Mouse (Mus musculus): ENCODE measurements around the gene Itpk1. TPM values are rescaled to one million over a fixed set of nuclear protein-coding genes. Genes with fewer than 3 reads are reported as not detected.
A peak's percentile ranks its signal among the peaks of the same experiment; 100 is the strongest.

The Itpk1 gene
- polyA plus RNA-seq, 1 experiment = 324 TPM

GRCm38 (mm10) chr12:102713153-102713865 is 8.6 kb upstream of the Itpk1 start:
- Histone ChIP-seq H3K27ac (ENCODE audit: insufficient read depth, low read depth, low read length) (peak overlapping the region; percentile 1; the same call in 1 of the 2 replicates), H3K4me1 (ENCODE audit: control insufficient read depth, insufficient read depth, insufficient read length, low read length) (peaks cover 3% of the 10 kb centered on the region), H3K4me3 (ENCODE audit: low read depth, low read length) (no peak overlapping the region), H3K36me3 (ENCODE audit: control insufficient read depth, insufficient read depth, low read length) (no peaks in the 10 kb centered on the region), H3K27me3 (ENCODE audit: control insufficient read depth, insufficient read depth, low read length) (no peaks in the 10 kb centered on the region)
- no peak for TF ChIP-seq POLR2A (IDR thresholded peaks at IDR 0.05; ENCODE audit: low read depth, low read length)
- no peak for TF ChIP-seq CTCF (IDR thresholded peaks at IDR 0.05; ENCODE audit: extremely low read depth, insufficient read length, insufficient replicate concordance, low read depth, low read length)
- 73% methylated on average over 20 of the region's 20 CpGs for WGBS

DNA sequence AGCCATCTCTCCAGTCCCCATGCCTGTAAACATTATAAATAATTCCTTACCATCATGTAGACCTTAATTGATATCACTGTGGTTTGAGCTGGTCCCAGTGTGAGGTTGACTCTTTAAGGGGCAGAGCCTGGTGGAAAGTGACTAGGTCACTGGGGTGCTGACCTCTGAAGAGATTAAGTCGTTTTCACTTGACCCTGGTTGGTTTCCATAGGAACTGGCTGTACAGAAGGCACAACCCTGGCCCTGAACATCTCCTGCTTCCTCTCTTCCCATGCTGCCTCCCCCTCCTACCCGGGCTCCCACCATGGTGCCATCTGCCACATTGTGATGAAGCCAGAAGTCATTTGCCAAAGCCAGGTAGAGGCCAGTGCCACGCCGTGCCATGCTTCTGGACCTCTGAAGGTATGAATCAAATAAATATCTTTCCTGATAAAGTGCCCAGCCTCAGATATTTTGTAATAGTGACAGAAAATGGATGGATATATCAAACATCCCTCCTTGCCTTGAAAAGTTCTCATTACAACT is 6.2 kb upstream of the Itpk1 start:
- no peak for TF ChIP-seq POLR2A (IDR thresholded peaks at IDR 0.05; ENCODE audit: low read depth, low read length)
- TF ChIP-seq CTCF (IDR thresholded peaks at IDR 0.05; ENCODE audit: extremely low read depth, insufficient read length, insufficient replicate concordance, low read depth, low read length) = no peak
- 76% methylated on average over 4 of the region's 4 CpGs for WGBS
- H3K36me3 ChIP-seq (ENCODE audit: control insufficient read depth, insufficient read depth, low read length) = no peaks in the 10 kb centered on the region
- peaks cover 20% of the 10 kb centered on the region for H3K4me1 ChIP-seq (ENCODE audit: control insufficient read depth, insufficient read depth, insufficient read length, low read length)
- H3K4me3 ChIP-seq (ENCODE audit: low read depth, low read length) = no peak overlapping the region
- no peaks in the 10 kb centered on the region for H3K27me3 ChIP-seq (ENCODE audit: control insufficient read depth, insufficient read depth, low read length)
- H3K27ac ChIP-seq (ENCODE audit: insufficient read depth, low read depth, low read length) = no peak overlapping the region

DNA sequence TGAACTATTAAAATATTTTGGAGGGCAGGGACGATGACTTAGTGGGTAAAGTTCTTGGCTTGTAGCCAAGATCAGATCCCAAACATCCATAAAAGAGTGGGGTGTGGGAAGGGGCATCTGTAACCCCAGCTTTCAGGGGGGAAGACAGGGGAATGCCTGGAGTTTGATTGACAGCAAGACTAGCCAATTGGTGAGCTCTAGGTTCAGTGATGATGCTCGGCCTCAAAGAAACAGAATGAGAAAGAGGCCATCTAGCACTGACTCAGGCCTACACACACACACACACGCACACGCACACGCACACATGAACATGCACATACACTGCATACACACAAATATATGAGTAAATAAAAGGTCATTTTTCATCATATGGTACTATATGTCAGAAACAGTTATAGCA is 5.2 kb upstream of the Itpk1 start:
- no peaks in the 10 kb centered on the region for H3K27me3 ChIP-seq (ENCODE audit: control insufficient read depth, insufficient read depth, low read length)
- no peak overlapping the region for H3K4me3 ChIP-seq (ENCODE audit: low read depth, low read length)
- H3K27ac ChIP-seq (ENCODE audit: insufficient read depth, low read depth, low read length) = no peak overlapping the region
- peaks cover 25% of the 10 kb centered on the region for H3K4me1 ChIP-seq (ENCODE audit: control insufficient read depth, insufficient read depth, insufficient read length, low read length)
- H3K36me3 ChIP-seq (ENCODE audit: control insufficient read depth, insufficient read depth, low read length) = no peaks in the 10 kb centered on the region
- 74% methylated on average over 5 of the region's 5 CpGs for WGBS
- no peak for TF ChIP-seq POLR2A (IDR thresholded peaks at IDR 0.05; ENCODE audit: low read depth, low read length)
- TF ChIP-seq CTCF (IDR thresholded peaks at IDR 0.05; ENCODE audit: extremely low read depth, insufficient read length, insufficient replicate concordance, low read depth, low read length) = no peak

- no peaks in the 10 kb centered on the region for H3K27me3 ChIP-seq (ENCODE audit: control insufficient read depth, insufficient read depth, low read length)
- 34% methylated on average over 11 of the region's 11 CpGs for WGBS
- TF ChIP-seq POLR2A (IDR thresholded peaks at IDR 0.05; ENCODE audit: low read depth, low read length) = no peak
- TF ChIP-seq CTCF (IDR thresholded peaks at IDR 0.05; ENCODE audit: extremely low read depth, insufficient read length, insufficient replicate concordance, low read depth, low read length) = peak; percentile 49; the same call in 1 of the 2 replicates
- peak overlapping the region; percentile 95 for H3K27ac ChIP-seq (ENCODE audit: insufficient read depth, low read depth, low read length)
- H3K4me1 ChIP-seq (ENCODE audit: control insufficient read depth, insufficient read depth, insufficient read length, low read length) = peaks cover 23% of the 10 kb centered on the region
- H3K4me3 ChIP-seq (ENCODE audit: low read depth, low read length) = peak overlapping the region; percentile 4; the same call in 1 of the 2 replicates
- H3K36me3 ChIP-seq (ENCODE audit: control insufficient read depth, insufficient read depth, low read length) = no peaks in the 10 kb centered on the region
Measured at GRCm38 (mm10) chr12:102708220-102708619, 3.5 kb upstream of the Itpk1 start.

DNA sequence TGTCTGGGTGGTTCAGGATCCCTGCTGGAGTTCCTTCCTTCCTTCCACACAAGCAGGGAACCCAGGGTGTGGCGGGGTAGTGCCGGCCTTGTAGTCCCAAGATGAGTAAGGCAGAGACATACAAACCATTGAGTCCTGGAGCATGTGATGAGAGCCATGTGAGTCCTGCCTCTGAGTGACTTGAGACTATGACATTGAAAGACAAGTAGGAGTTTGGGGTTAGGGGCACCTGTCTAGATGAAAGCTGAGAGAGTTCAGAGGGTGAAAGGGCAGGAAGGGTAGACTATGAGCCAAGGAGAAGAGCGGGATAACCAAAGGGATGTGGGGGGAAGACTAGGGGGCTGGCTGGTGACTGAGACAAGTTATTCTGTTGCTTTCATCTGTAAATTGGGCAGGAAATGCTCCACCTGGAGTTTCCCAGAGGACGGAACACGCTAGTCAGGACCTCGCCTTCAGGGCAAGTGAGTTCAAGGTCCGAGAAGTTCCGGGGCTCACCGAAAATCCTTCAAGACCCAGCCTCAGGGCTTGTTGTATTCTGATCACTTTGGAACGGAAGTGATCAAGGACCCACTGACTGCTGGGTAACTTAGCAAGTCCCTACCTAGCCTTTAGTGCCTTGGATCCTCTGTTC is 2.2 kb upstream of the Itpk1 start:
- H3K36me3 ChIP-seq (ENCODE audit: control insufficient read depth, insufficient read depth, low read length) = no peaks in the 10 kb centered on the region
- 47% methylated on average over 10 of the region's 10 CpGs for WGBS
- H3K27ac ChIP-seq (ENCODE audit: insufficient read depth, low read depth, low read length) = peak overlapping the region; percentile 95
- H3K4me3 ChIP-seq (ENCODE audit: low read depth, low read length) = no peak overlapping the region
- no peaks in the 10 kb centered on the region for H3K27me3 ChIP-seq (ENCODE audit: control insufficient read depth, insufficient read depth, low read length)
- peaks cover 26% of the 10 kb centered on the region for H3K4me1 ChIP-seq (ENCODE audit: control insufficient read depth, insufficient read depth, insufficient read length, low read length)
- TF ChIP-seq CTCF (IDR thresholded peaks at IDR 0.05; ENCODE audit: extremely low read depth, insufficient read length, insufficient replicate concordance, low read depth, low read length) = no peak
- no peak; the same call in 1 of the 2 replicates for TF ChIP-seq POLR2A (IDR thresholded peaks at IDR 0.05; ENCODE audit: low read depth, low read length)

GRCm38 (mm10) chr12:102705906-102706640 is 1.3 kb upstream of the Itpk1 start:
- 85% methylated on average over 6 of the region's 6 CpGs for WGBS
- no peak overlapping the region for H3K4me3 ChIP-seq (ENCODE audit: low read depth, low read length)

More at GRCm38 (mm10) chr12:102705906-102706640, 1.3 kb upstream of the Itpk1 start:
- Histone ChIP-seq H3K36me3 (ENCODE audit: control insufficient read depth, insufficient read depth, low read length) (no peaks in the 10 kb centered on the region), H3K27me3 (ENCODE audit: control insufficient read depth, insufficient read depth, low read length) (no peaks in the 10 kb centered on the region), H3K4me1 (ENCODE audit: control insufficient read depth, insufficient read depth, insufficient read length, low read length) (peaks cover 28% of the 10 kb centered on the region), H3K27ac (ENCODE audit: insufficient read depth, low read depth, low read length) (peak overlapping the region; percentile 95)
- TF ChIP-seq POLR2A (IDR thresholded peaks at IDR 0.05; ENCODE audit: low read depth, low read length) (no peak), CTCF (IDR thresholded peaks at IDR 0.05; ENCODE audit: extremely low read depth, insufficient read length, insufficient replicate concordance, low read depth, low read length) (no peak)

Measured in small intestine, adult 2 months (tissue).